Mouse (Mus musculus) forebrain, embryonic 14.5 days (tissue): ENCODE results near the gene Osbpl8. TPM values are rescaled to one million over a fixed set of nuclear protein-coding genes. Genes with fewer than 3 reads are reported as not detected.
A peak's percentile ranks its signal among the peaks of the same experiment; 100 is the strongest.

Experiments used
- ATAC-seq: fragments of 200-750 bp; cut with Nextera tagmentation; 2 replicates; pipeline ENCODE4 v1.8.0; 2017; ENCODE audit warnings: mild to moderate bottlenecking, moderate library complexity
- DNase-seq: peaks from one replicate; pipeline ENCODE4 v3.0.0-alpha.2; 2015; ENCODE audit warnings: low spot score
- H3K27ac ChIP-seq: fragments of 300-500 bp; sonication (generic); 2 replicates; pipeline ENCODE4 v1.5.1; 2014; ENCODE audit warnings: low read depth, mild to moderate bottlenecking, control low read depth, low read length, moderate library complexity
- H3K27me3 ChIP-seq: fragments of 300-500 bp; sonication (generic); replicated peaks from 2 replicates; pipeline ENCODE4 v1.6.1; 2014; ENCODE audit warnings: low read length, control low read depth, mixed read lengths; ENCODE audit not compliant: control insufficient read depth, insufficient read depth
- H3K36me3 ChIP-seq: fragments of 300-500 bp; sonication (generic); 2 replicates; pipeline ENCODE4 v1.6.1; 2014; ENCODE audit warnings: low read length, control low read depth; ENCODE audit not compliant: control insufficient read depth, insufficient read depth
- H3K4me1 ChIP-seq: fragments of 300-500 bp; sonication (generic); 2 replicates; pipeline ENCODE4 v1.6.1; 2014; ENCODE audit warnings: antibody characterized with exemption, low read length, control low read depth; ENCODE audit not compliant: control insufficient read depth, insufficient read depth
- H3K4me2 ChIP-seq: fragments of 300-500 bp; sonication (generic); 2 replicates; pipeline ENCODE4 v1.6.1; 2014; ENCODE audit warnings: mild to moderate bottlenecking, control low read depth, low read length
- H3K4me3 ChIP-seq: fragments of 300-500 bp; sonication (generic); 2 replicates; pipeline ENCODE4 v1.5.1; 2014; ENCODE audit warnings: low read depth, low read length, control low read depth
- H3K9ac ChIP-seq: fragments of 300-500 bp; sonication (generic); 2 replicates; pipeline ENCODE4 v1.6.1; 2014; ENCODE audit warnings: mild to moderate bottlenecking, low read length, control low read depth, moderate library complexity
- H3K9me3 ChIP-seq: fragments of 300-500 bp; sonication (generic); replicated peaks from 2 replicates; pipeline ENCODE4 v1.6.1; 2016; ENCODE audit warnings: low read length, control low read depth, mixed read lengths; ENCODE audit not compliant: control insufficient read depth
- WGBS: fragments of 180-500 bp; shearing (Covaris S2); extraction: QIAGEN DNeasy Blood & Tissue Kit; methylation state at CpG from one replicate; pipeline ENCODE4 v1.1.7; 2014; 5-methylcytosine and 5-hydroxymethylcytosine counted together
- polyA plus RNA-seq: library from polyadenylated mRNA; unstranded; fragments of >200 nt; fragmentation: Nextera tagmentation; extraction: Ambion mirVana; gene quantifications from 2 replicates; pipeline ENCODE4 v1.2.1, GENCODE M21; 2014

Gene Osbpl8
- polyA plus RNA-seq, 1 experiment from 2014 or later = 12.9 TPM

DNA sequence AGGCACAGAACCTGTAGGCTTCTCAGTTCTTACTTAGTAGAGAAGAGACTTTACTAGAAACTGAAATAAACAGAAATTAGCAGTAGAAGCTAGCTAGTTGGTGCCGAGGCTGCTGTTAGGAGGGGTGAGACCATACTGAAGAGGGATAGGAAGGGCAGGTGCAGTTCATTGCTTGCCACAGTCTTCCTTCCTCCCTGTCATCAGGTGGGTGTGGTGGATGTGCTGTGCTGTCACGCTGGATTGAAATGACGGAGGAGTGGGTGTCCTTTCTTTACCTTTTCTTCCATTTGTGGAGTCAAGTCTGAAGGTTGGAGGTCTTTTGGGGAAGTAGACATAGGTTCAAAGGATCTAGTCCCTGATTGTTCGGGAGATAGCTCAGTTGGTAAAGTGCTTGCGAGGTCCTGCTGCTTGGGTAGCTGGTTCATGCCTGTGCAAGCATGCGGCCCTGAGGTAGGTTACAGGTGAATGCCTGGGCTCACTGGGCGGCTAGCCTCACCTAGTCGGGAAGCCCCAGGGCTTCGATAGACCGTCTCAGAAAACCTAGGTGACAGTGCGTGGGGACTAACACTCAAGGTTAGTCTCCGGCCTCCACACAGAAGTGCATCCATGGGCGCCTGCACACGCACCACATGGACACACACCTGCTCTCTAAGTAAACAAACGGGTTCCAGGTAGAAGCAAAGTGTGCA is 6.8 kb downstream of the Osbpl8 start:
- WGBS = 93% methylated on average over 15 of the region's 15 CpGs
- H3K9me3 ChIP-seq = no peaks in the 10 kb centered on the region
- no peaks in the 10 kb centered on the region for H3K27me3 ChIP-seq
- no peak overlapping the region for H3K4me2 ChIP-seq
- DNase-seq = no peak
- ATAC-seq = no peak
- no peak overlapping the region for H3K9ac ChIP-seq
- 0 out of 2 replicates have a peak, but pooled peaks cover under 1% of the 10 kb centered on the region for H3K4me1 ChIP-seq
- no peak overlapping the region for H3K27ac ChIP-seq
- no peaks in the 10 kb centered on the region for H3K36me3 ChIP-seq
- H3K4me3 ChIP-seq = no peak overlapping the region

DNA sequence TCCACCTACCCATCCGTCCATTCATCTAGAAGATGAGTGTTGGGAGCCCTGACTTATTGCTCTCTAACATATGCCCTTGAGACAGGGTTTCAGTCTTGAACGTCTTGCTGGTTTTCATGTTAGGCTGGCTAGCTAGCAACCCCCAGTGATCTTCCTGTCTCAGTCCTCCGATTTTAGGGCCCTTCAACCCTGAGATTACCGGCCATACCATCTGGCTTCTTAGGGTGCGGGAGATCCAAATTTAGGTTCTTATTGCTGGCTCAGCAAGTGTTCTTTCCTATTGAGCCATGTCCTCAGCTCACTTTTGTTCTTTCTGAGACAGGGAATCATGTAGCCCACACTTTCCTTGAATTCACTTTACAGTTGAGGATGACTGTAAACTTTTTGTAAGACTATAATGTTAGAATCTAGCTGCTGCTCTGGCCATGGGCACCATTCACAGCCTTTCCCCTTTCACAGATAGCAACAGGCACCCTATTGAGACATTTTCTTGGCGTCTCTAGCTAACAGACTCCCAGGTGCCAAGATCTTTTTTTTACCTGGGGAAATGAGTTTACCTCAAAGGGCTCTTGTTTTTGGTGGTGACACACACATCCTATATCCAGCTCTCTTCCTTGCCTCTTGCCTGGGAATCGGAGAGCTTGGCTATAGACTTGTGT is 9.2 kb downstream of the Osbpl8 start:
- no peaks in the 10 kb centered on the region for H3K9me3 ChIP-seq
- no peaks in the 10 kb centered on the region for H3K27me3 ChIP-seq
- no peak overlapping the region for H3K27ac ChIP-seq
- no peaks in the 10 kb centered on the region for H3K4me1 ChIP-seq
- H3K36me3 ChIP-seq = no peaks in the 10 kb centered on the region
- H3K4me3 ChIP-seq = no peak overlapping the region
- ATAC-seq (no peak), DNase-seq (no peak)
- 81% methylated on average over 7 of the region's 7 CpGs for WGBS
- no peak overlapping the region for H3K4me2 ChIP-seq
- no peak overlapping the region for H3K9ac ChIP-seq

DNA sequence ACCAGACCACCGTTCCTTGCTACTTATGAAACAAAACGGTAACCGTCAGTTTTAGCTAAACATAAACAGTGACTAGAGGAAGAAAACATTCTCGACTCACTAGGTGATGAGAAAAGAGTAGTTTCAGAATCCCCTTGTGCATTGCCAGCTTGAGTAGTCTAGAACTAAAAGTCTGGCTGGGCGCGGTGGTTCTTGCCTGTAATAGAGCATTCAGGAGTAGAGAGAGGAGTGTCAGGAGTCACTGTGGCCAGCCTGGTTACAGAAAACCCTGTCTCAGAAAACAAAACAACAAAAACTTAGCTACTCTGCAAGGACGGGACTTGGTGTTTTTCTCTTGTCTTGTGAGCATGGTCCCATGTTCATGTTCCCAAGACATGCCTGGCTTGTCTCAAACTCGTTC is 12.8 kb downstream of the Osbpl8 start:
- 81% methylated on average over 8 of the region's 8 CpGs for WGBS
- ATAC-seq = no peak
- Histone ChIP-seq H3K36me3 (no peaks in the 10 kb centered on the region), H3K4me1 (no peaks in the 10 kb centered on the region), H3K4me3 (no peak overlapping the region), H3K27ac (no peak overlapping the region), H3K4me2 (no peak overlapping the region), H3K9me3 (no peaks in the 10 kb centered on the region), H3K9ac (no peak overlapping the region), H3K27me3 (no peaks in the 10 kb centered on the region)
- DNase-seq = no peak

DNA sequence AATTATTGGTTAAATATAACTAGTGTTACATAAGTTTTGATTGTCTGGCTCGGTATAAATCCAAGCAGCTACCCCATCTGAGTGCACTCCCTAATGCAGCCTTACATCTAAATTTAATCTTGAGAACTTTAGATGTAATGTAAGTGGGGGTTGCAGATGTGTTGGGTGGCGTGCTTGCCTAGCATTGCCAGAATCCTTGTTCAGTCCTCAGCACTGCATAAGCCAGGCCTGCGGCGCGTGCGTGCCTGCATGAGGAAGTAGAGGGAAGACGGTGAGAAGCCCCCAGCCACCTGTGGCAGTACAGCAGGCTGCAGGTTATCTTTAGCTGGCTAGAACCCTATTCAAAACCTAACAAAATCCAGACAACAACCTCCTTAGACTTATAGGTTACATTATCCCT is 13.5 kb downstream of the Osbpl8 start:
- Histone ChIP-seq H3K36me3 (no peaks in the 10 kb centered on the region), H3K4me1 (no peaks in the 10 kb centered on the region), H3K27me3 (no peaks in the 10 kb centered on the region), H3K4me2 (no peak overlapping the region), H3K27ac (no peak overlapping the region), H3K4me3 (no peak overlapping the region), H3K9me3 (no peaks in the 10 kb centered on the region), H3K9ac (no peak overlapping the region)
- ATAC-seq = no peak
- WGBS = 92% methylated on average over 7 of the region's 7 CpGs
- DNase-seq = no peak

DNA sequence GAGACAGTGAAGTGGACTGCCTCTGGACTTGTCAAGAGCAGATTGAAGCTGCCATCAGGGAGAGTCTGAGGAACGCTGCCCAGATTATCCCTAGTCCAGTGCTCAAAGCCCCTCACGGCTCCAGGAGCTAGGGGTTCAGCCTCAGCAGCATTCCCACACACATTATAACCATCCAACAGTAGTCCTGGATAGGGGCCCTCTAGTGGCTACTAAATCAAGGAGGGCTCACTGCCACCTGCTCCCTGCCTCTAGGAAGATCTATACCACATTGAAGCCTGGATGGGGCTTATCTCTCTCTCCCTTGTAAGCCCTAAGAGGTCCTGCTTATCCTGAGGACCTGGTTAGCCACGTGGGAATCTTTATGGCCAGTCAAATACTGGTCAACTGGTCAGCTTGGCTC is 16.1 kb downstream of the Osbpl8 start:
- Histone ChIP-seq H3K4me1 (peaks cover 5% of the 10 kb centered on the region), H3K9me3 (no peaks in the 10 kb centered on the region), H3K36me3 (no peaks in the 10 kb centered on the region), H3K27ac (no peak overlapping the region), H3K4me3 (no peak overlapping the region), H3K9ac (no peak overlapping the region), H3K4me2 (no peak overlapping the region), H3K27me3 (no peaks in the 10 kb centered on the region)
- ATAC-seq (peak; percentile 49; the same call in 1 of the 2 replicates), DNase-seq (peak; percentile 22)
- WGBS = 20% methylated on average over 3 of the region's 3 CpGs

DNA sequence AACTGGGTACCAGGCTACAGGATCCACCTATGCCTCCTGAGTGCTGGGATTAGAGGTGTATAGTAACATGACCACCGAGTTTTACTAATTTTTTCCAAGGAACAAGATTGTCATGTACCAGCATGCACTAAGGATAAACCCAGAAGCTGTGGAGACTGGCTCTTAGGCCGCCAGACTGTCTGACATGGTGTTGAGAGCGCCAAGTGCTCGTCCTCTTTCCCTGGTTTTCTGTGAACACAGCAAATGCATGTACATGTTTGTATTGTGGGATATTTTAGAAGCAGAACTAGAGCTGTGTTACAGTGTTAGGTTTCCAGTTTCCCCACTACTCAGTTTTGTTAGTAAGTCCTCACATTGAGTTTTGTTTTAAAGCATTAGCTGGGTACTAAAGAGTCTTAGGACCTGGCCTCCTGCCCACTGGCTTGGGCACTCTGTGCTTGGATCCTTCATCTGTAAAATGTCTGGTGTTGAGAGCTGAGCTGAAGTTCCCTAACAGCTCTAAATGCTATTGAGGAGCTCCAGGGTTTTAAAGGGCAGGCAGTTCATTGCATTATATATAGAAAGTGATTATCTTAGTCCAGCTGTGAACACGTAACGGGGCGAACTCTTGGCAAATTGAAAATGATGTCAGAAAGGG is 19.2 kb downstream of the Osbpl8 start:
- 73% methylated on average over 7 of the region's 7 CpGs for WGBS

DNA sequence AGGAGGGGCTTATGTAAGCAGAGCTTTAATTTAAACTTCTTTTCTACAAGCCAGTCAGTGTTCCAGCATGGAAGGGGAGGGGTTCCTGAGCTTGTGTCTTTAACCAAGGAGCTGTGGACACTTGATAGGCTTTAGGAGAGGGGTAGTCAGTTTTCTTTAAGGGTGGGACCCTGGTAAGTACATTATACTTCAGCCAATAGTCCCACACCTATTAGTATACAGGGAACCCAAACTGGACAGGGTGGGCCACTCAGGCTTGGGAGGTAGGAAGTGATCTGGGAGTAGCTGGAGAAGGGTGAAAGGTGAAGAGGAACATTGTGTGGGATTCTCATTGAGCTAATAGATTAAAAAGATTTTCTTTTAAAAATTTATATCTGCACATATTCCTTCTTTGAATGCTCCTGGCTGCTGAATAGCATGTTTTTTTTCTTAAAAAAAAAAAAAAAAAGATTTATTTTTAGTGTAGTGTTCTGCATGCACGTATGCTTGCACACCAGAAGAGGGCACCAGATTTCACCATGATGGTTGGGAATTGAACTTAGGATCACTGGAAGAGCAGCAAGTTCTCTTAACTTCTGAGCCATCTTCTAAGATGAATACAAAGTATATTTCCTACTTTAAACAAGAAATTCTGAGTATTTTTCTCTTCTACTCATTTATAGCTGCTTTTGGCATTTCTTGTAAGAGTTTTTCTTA is 21.2 kb downstream of the Osbpl8 start:
- WGBS = 73% methylated on average over 1 of the region's 1 CpGs
- ATAC-seq (no peak), DNase-seq (no peak)
- Histone ChIP-seq H3K9ac (no peak overlapping the region), H3K27ac (no peak overlapping the region), H3K36me3 (no peaks in the 10 kb centered on the region), H3K9me3 (no peaks in the 10 kb centered on the region), H3K4me3 (no peak overlapping the region), H3K4me1 (peaks cover 16% of the 10 kb centered on the region), H3K27me3 (no peaks in the 10 kb centered on the region), H3K4me2 (no peak overlapping the region)

More for the DNA sequence above, 19.2 kb downstream of the Osbpl8 start:
- ATAC-seq (no peak), DNase-seq (peak; percentile 19)
- H3K4me3 ChIP-seq = no peak overlapping the region
- H3K27ac ChIP-seq = no peak overlapping the region
- H3K4me2 ChIP-seq = no peak overlapping the region
- no peak overlapping the region for H3K9ac ChIP-seq
- no peaks in the 10 kb centered on the region for H3K9me3 ChIP-seq
- no peaks in the 10 kb centered on the region for H3K27me3 ChIP-seq
- no peaks in the 10 kb centered on the region for H3K36me3 ChIP-seq
- H3K4me1 ChIP-seq = peaks cover 9% of the 10 kb centered on the region

DNA sequence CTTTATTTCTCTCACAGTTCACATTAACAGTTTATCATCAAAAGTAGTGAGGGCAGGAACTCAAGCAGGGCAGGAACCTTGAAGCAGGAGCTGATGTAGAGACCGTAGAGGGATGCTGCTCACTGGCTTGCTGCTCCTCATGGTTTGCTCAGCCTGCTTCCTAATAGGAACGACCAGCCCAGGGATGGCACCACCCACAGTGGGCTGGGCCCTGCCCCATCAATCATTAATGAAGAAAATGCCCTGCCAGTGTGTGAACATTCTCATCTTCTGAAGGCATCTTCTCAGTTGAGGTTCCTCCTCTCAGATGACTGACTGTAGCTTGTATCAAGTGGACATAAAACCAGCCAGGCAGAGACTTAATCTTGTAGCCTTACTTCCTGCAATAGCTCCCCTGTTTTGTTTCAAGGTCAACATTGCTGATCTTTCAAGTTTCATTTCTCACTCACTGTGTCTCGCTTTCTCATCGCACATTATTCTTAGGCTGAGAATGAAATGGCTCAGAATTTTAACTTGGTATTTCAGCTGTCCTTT is 24.5 kb downstream of the Osbpl8 start:
- no peak overlapping the region for H3K27ac ChIP-seq
- no peak overlapping the region for H3K9ac ChIP-seq
- H3K4me3 ChIP-seq = no peak overlapping the region
- peaks cover 11% of the 10 kb centered on the region; the same call in 1 of the 2 replicates for H3K4me1 ChIP-seq
- no peak overlapping the region for H3K4me2 ChIP-seq
- no peaks in the 10 kb centered on the region for H3K27me3 ChIP-seq
- 81% methylated on average over 4 of the region's 4 CpGs for WGBS
- no peaks in the 10 kb centered on the region for H3K36me3 ChIP-seq
- ATAC-seq = no peak
- H3K9me3 ChIP-seq = no peaks in the 10 kb centered on the region
- no peak for DNase-seq
